Mouse (Mus musculus): ENCODE measurements around the gene Fscn3. TPM values are rescaled to one million over a fixed set of nuclear protein-coding genes. Genes with fewer than 3 reads are reported as not detected.

Gene Fscn3
- total and polyA plus RNA-seq, 3 experiments, result not detected

GRCm38 (mm10) chr6:28419673-28420072, 7.9 kb upstream of the Fscn3 start:
- Histone ChIP-seq H3K4me1 (ENCODE audit: control insufficient read depth in 1 of 2, insufficient read depth in 2 of 2) (peaks cover 16 to 36% of the 10 kb centered on the region in 2 experiments), H3K4me3 (replicated peaks in 1 of 3; ENCODE audit: low read depth in 2 of 3, low read length in 2 of 3, poor library complexity in 1 of 3) (no peak overlapping the region), H3K9me3 (replicated peaks; ENCODE audit: low read length) (no peaks in the 10 kb centered on the region), H3K79me2 (replicated peaks; ENCODE audit: control insufficient read depth, extremely low read depth, insufficient read depth, poor library complexity, severe bottlenecking) (peaks cover 10% of the 10 kb centered on the region), H3K9ac (ENCODE audit: insufficient read depth, low read depth) (no peak overlapping the region), H3K36me3 (replicated peaks in 1 of 2; ENCODE audit: control insufficient read depth in 1 of 2, insufficient read depth in 1 of 2, low read length in 1 of 2) (peaks cover 19 to 55% of the 10 kb centered on the region in 2 experiments), H3K4me2 (ENCODE audit: insufficient read depth, low read depth, poor library complexity, severe bottlenecking) (no peak overlapping the region), H3K27ac (ENCODE audit: insufficient read depth, low read depth) (no peak overlapping the region), H3K27me3 (replicated peaks) (no peaks in the 10 kb centered on the region)
- in situ Hi-C loops (cut with MboI; ENCODE audit: low pct_ligation_motif_present, low pct_unique_long_range_greater_than_20kb, low sequenced_read_pairs), result loop anchor here (25.0 kb wide), 1 partner anchor 593 kb away; no protein-coding TSS in a partner anchor
- dilution Hi-C loops (cut with MboI; ENCODE audit: extremely low pct_ligation_motif_present, extremely low pct_unique_long_range_greater_than_20kb, low sequenced_read_pairs), result no loop called here
- DNase-seq (ENCODE audit: extremely low read depth), result no peak
- no peak for TF ChIP-seq MAX (IDR thresholded peaks at IDR 0.05; ENCODE audit: low read length)

GRCm38 (mm10) chr6:28420361-28420760, 7.2 kb upstream of the Fscn3 start:
- H3K4me2 ChIP-seq (ENCODE audit: insufficient read depth, low read depth, poor library complexity, severe bottlenecking), result peak overlapping the region; percentile 90; the same call in 1 of the 2 replicates
- H3K27me3 ChIP-seq (replicated peaks), result no peaks in the 10 kb centered on the region
- H3K4me3 ChIP-seq (replicated peaks in 1 of 3; ENCODE audit: low read depth in 2 of 3, low read length in 2 of 3, poor library complexity in 1 of 3), result peak overlapping the region in 1 of 3 experiments; percentile 82
- H3K9me3 ChIP-seq (replicated peaks; ENCODE audit: low read length), result no peaks in the 10 kb centered on the region
- no peak overlapping the region for H3K9ac ChIP-seq (ENCODE audit: insufficient read depth, low read depth)
- dilution Hi-C loops (cut with MboI; ENCODE audit: extremely low pct_ligation_motif_present, extremely low pct_unique_long_range_greater_than_20kb, low sequenced_read_pairs) (no loop called here), in situ Hi-C loops (cut with MboI; ENCODE audit: low pct_ligation_motif_present, low pct_unique_long_range_greater_than_20kb, low sequenced_read_pairs) (loop anchor here (25.0 kb wide), 1 partner anchor 592 kb away; no protein-coding TSS in a partner anchor)
- H3K4me1 ChIP-seq (ENCODE audit: control insufficient read depth in 1 of 2, insufficient read depth in 2 of 2), result peaks cover 16 to 41% of the 10 kb centered on the region in 2 experiments
- TF ChIP-seq MEF2A (IDR thresholded peaks at IDR 0.05; ENCODE audit: borderline replicate concordance, low read depth, low read length) (no peak), BHLHE40 (IDR thresholded peaks at IDR 0.05; ENCODE audit: low read depth, low read length) (no peak), POLR2A (IDR thresholded peaks at IDR 0.05; ENCODE audit: low read depth, low read length) (no peak), NRF1 (IDR thresholded peaks at IDR 0.05; ENCODE audit: low read depth, low read length) (no peak), ETS1 (conservative IDR thresholded peaks at IDR 0.05; ENCODE audit: low read depth, low read length) (no peak), IRF4 (IDR thresholded peaks at IDR 0.05; ENCODE audit: low read depth, low read length) (no peak), NELFE (IDR thresholded peaks at IDR 0.05; ENCODE audit: low read depth, low read length) (no peak)
- H3K79me2 ChIP-seq (replicated peaks; ENCODE audit: control insufficient read depth, extremely low read depth, insufficient read depth, poor library complexity, severe bottlenecking), result peaks cover 10% of the 10 kb centered on the region
- no peak for DNase-seq (ENCODE audit: extremely low read depth)
- H3K27ac ChIP-seq (ENCODE audit: insufficient read depth, low read depth), result no peak overlapping the region
- peaks cover 19 to 54% of the 10 kb centered on the region in 2 experiments for H3K36me3 ChIP-seq (replicated peaks in 1 of 2; ENCODE audit: control insufficient read depth in 1 of 2, insufficient read depth in 1 of 2, low read length in 1 of 2)

GRCm38 (mm10) chr6:28420865-28421264, 6.7 kb upstream of the Fscn3 start:
- Histone ChIP-seq H3K27me3 (replicated peaks) (no peaks in the 10 kb centered on the region), H3K9ac (ENCODE audit: insufficient read depth, low read depth) (peak overlapping the region; percentile 69), H3K79me2 (replicated peaks; ENCODE audit: control insufficient read depth, extremely low read depth, insufficient read depth, poor library complexity, severe bottlenecking) (peaks cover 10% of the 10 kb centered on the region), H3K9me3 (replicated peaks; ENCODE audit: low read length) (no peaks in the 10 kb centered on the region), H3K36me3 (replicated peaks in 1 of 2; ENCODE audit: control insufficient read depth in 1 of 2, insufficient read depth in 1 of 2, low read length in 1 of 2) (peaks cover 23 to 54% of the 10 kb centered on the region in 2 experiments), H3K4me1 (ENCODE audit: control insufficient read depth in 1 of 2, insufficient read depth in 2 of 2) (peaks cover 16 to 41% of the 10 kb centered on the region in 2 experiments), H3K4me3 (replicated peaks in 1 of 3; ENCODE audit: low read depth in 2 of 3, low read length in 2 of 3, poor library complexity in 1 of 3) (peak overlapping the region; percentile 82 to 86 (median 83)), H3K27ac (ENCODE audit: insufficient read depth, low read depth) (no peak overlapping the region), H3K4me2 (ENCODE audit: insufficient read depth, low read depth, poor library complexity, severe bottlenecking) (peak overlapping the region; percentile 90)
- in situ Hi-C loops (cut with MboI; ENCODE audit: low pct_ligation_motif_present, low pct_unique_long_range_greater_than_20kb, low sequenced_read_pairs), result loop anchor here (25.0 kb wide), 1 partner anchor 591 kb away; no protein-coding TSS in a partner anchor
- TF ChIP-seq GABPA (IDR thresholded peaks at IDR 0.05; ENCODE audit: insufficient replicate concordance, low read depth, low read length), result no peak
- TF ChIP-seq RCOR1 (conservative IDR thresholded peaks at IDR 0.05; ENCODE audit: low read depth, low read length), result no peak
- no peak for TF ChIP-seq EP300 (IDR thresholded peaks at IDR 0.05; ENCODE audit: low read length)
- no peak for DNase-seq (ENCODE audit: extremely low read depth)
- dilution Hi-C loops (cut with MboI; ENCODE audit: extremely low pct_ligation_motif_present, extremely low pct_unique_long_range_greater_than_20kb, low sequenced_read_pairs), result no loop called here

Measured in CH12.LX (cell line).